Mouse (Mus musculus): ENCODE results near the gene Furin. TPM values are rescaled to one million over a fixed set of nuclear protein-coding genes. Genes with fewer than 3 reads are reported as not detected.

Gene Furin
- polyA plus RNA-seq (2012; rRNA removed): 8.2 and 8.3 TPM in 2 replicates

- peaks cover 7% of the 10 kb centered on the region for H3K4me1 ChIP-seq (ENCODE audit: control insufficient read depth, insufficient read depth, low read length)
- no peaks in the 10 kb centered on the region for H3K36me3 ChIP-seq (ENCODE audit: control insufficient read depth, insufficient read depth, low read length)
- no peak within 1 kb of the TSS for H3K4me3 ChIP-seq (ENCODE audit: control insufficient read depth, low read depth, low read length)
- no peak within 1 kb of the TSS for H3K27ac ChIP-seq (ENCODE audit: control insufficient read depth, insufficient read depth, low read depth, low read length)
- TF ChIP-seq CTCF (IDR thresholded peaks at IDR 0.05; ENCODE audit: control insufficient read depth, insufficient read depth, insufficient replicate concordance, low read depth, low read length) (no peak), POLR2A (IDR thresholded peaks at IDR 0.05; ENCODE audit: control insufficient read depth, low read depth, low read length) (no peak)
- H3K27me3 ChIP-seq (ENCODE audit: control insufficient read depth, insufficient read depth, low read length): no peaks in the 10 kb centered on the region
Measured at GRCm38 (mm10) chr7:80405188-80405695, at the start of gene Furin. Furin (minus strand) TSS chr7:80405436.

GRCm38 (mm10) chr7:80454786-80455185 is 49.5 kb upstream of the Furin start:
- Histone ChIP-seq H3K4me3 (ENCODE audit: control insufficient read depth, low read depth, low read length) (no peak overlapping the region), H3K27ac (ENCODE audit: control insufficient read depth, insufficient read depth, low read depth, low read length) (no peak overlapping the region), H3K4me1 (ENCODE audit: control insufficient read depth, insufficient read depth, low read length) (no peaks in the 10 kb centered on the region; the same call in 1 of the 2 replicates), H3K36me3 (ENCODE audit: control insufficient read depth, insufficient read depth, low read length) (no peaks in the 10 kb centered on the region), H3K27me3 (ENCODE audit: control insufficient read depth, insufficient read depth, low read length) (no peaks in the 10 kb centered on the region)
- no peak for TF ChIP-seq POLR2A (IDR thresholded peaks at IDR 0.05; ENCODE audit: control insufficient read depth, low read depth, low read length)
- TF ChIP-seq CTCF (IDR thresholded peaks at IDR 0.05; ENCODE audit: control insufficient read depth, insufficient read depth, insufficient replicate concordance, low read depth, low read length): no peak

GRCm38 (mm10) chr7:80453997-80454396 is 48.8 kb upstream of the Furin start:
- Histone ChIP-seq H3K27me3 (ENCODE audit: control insufficient read depth, insufficient read depth, low read length) (no peaks in the 10 kb centered on the region), H3K4me1 (ENCODE audit: control insufficient read depth, insufficient read depth, low read length) (no peaks in the 10 kb centered on the region; the same call in 1 of the 2 replicates), H3K4me3 (ENCODE audit: control insufficient read depth, low read depth, low read length) (no peak overlapping the region), H3K36me3 (ENCODE audit: control insufficient read depth, insufficient read depth, low read length) (no peaks in the 10 kb centered on the region), H3K27ac (ENCODE audit: control insufficient read depth, insufficient read depth, low read depth, low read length) (no peak overlapping the region)
- no peak for TF ChIP-seq POLR2A (IDR thresholded peaks at IDR 0.05; ENCODE audit: control insufficient read depth, low read depth, low read length)

GRCm38 (mm10) chr7:80453121-80453520 is 47.9 kb upstream of the Furin start:
- no peaks in the 10 kb centered on the region; the same call in 1 of the 2 replicates for H3K4me1 ChIP-seq (ENCODE audit: control insufficient read depth, insufficient read depth, low read length)
- H3K4me3 ChIP-seq (ENCODE audit: control insufficient read depth, low read depth, low read length): no peak overlapping the region
- no peak for TF ChIP-seq CTCF (IDR thresholded peaks at IDR 0.05; ENCODE audit: control insufficient read depth, insufficient read depth, insufficient replicate concordance, low read depth, low read length)
- no peak overlapping the region; the same call in 1 of the 2 replicates for H3K27ac ChIP-seq (ENCODE audit: control insufficient read depth, insufficient read depth, low read depth, low read length)
- no peaks in the 10 kb centered on the region for H3K27me3 ChIP-seq (ENCODE audit: control insufficient read depth, insufficient read depth, low read length)
- no peaks in the 10 kb centered on the region for H3K36me3 ChIP-seq (ENCODE audit: control insufficient read depth, insufficient read depth, low read length)

- H3K4me1 ChIP-seq (ENCODE audit: control insufficient read depth, insufficient read depth, low read length): no peaks in the 10 kb centered on the region; the same call in 1 of the 2 replicates
- H3K4me3 ChIP-seq (ENCODE audit: control insufficient read depth, low read depth, low read length): no peak overlapping the region
- no peak overlapping the region for H3K27ac ChIP-seq (ENCODE audit: control insufficient read depth, insufficient read depth, low read depth, low read length)
- no peaks in the 10 kb centered on the region for H3K36me3 ChIP-seq (ENCODE audit: control insufficient read depth, insufficient read depth, low read length)
- TF ChIP-seq CTCF (IDR thresholded peaks at IDR 0.05; ENCODE audit: control insufficient read depth, insufficient read depth, insufficient replicate concordance, low read depth, low read length): no peak
- no peak for TF ChIP-seq POLR2A (IDR thresholded peaks at IDR 0.05; ENCODE audit: control insufficient read depth, low read depth, low read length)
- H3K27me3 ChIP-seq (ENCODE audit: control insufficient read depth, insufficient read depth, low read length): no peaks in the 10 kb centered on the region
Measured at GRCm38 (mm10) chr7:80452241-80452640, 47.0 kb upstream of the Furin start.

- TF ChIP-seq POLR2A (IDR thresholded peaks at IDR 0.05; ENCODE audit: control insufficient read depth, low read depth, low read length) (no peak), CTCF (IDR thresholded peaks at IDR 0.05; ENCODE audit: control insufficient read depth, insufficient read depth, insufficient replicate concordance, low read depth, low read length) (no peak)
- no peaks in the 10 kb centered on the region for H3K36me3 ChIP-seq (ENCODE audit: control insufficient read depth, insufficient read depth, low read length)
Measured at GRCm38 (mm10) chr7:80451550-80452232, 46.5 kb upstream of the Furin start.

GRCm38 (mm10) chr7:80450354-80450753 is 45.1 kb upstream of the Furin start:
- TF ChIP-seq CTCF (IDR thresholded peaks at IDR 0.05; ENCODE audit: control insufficient read depth, insufficient read depth, insufficient replicate concordance, low read depth, low read length): no peak
- TF ChIP-seq POLR2A (IDR thresholded peaks at IDR 0.05; ENCODE audit: control insufficient read depth, low read depth, low read length): no peak
- Histone ChIP-seq H3K4me1 (ENCODE audit: control insufficient read depth, insufficient read depth, low read length) (no peaks in the 10 kb centered on the region), H3K27me3 (ENCODE audit: control insufficient read depth, insufficient read depth, low read length) (no peaks in the 10 kb centered on the region), H3K36me3 (ENCODE audit: control insufficient read depth, insufficient read depth, low read length) (no peaks in the 10 kb centered on the region), H3K4me3 (ENCODE audit: control insufficient read depth, low read depth, low read length) (no peak overlapping the region), H3K27ac (ENCODE audit: control insufficient read depth, insufficient read depth, low read depth, low read length) (no peak overlapping the region)

More at GRCm38 (mm10) chr7:80451550-80452232, 46.5 kb upstream of the Furin start:
- Histone ChIP-seq H3K4me3 (ENCODE audit: control insufficient read depth, low read depth, low read length) (no peak overlapping the region), H3K4me1 (ENCODE audit: control insufficient read depth, insufficient read depth, low read length) (no peaks in the 10 kb centered on the region; the same call in 1 of the 2 replicates), H3K27me3 (ENCODE audit: control insufficient read depth, insufficient read depth, low read length) (no peaks in the 10 kb centered on the region), H3K27ac (ENCODE audit: control insufficient read depth, insufficient read depth, low read depth, low read length) (no peak overlapping the region)
